Mouse (Mus musculus): ENCODE data around the gene Themis.

Themis gene

DNA sequence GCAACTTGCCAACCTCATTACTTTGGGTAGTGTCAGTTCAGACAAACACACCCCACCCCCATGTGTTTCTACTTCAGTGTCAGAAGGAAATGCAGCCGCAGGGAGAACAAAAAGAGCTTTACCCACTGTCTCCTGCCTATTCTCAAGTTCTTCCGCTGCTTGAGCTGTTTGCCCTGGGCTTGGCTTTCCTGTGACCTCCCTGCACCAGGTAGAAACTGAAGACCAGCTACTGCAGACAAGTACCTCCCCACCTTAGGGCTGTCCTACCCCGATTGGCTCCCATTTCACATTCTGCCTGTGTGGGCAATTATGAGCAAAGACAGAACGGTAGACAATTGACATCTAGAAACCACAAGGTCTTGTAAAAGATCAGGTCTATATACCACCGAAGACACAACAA, at the start of gene Themis:
TSS of gene Themis (plus strand) at position 100 of the 400 bp plus-strand sequence.
- no peak for DNase-seq (ENCODE audit: low spot score)

DNA sequence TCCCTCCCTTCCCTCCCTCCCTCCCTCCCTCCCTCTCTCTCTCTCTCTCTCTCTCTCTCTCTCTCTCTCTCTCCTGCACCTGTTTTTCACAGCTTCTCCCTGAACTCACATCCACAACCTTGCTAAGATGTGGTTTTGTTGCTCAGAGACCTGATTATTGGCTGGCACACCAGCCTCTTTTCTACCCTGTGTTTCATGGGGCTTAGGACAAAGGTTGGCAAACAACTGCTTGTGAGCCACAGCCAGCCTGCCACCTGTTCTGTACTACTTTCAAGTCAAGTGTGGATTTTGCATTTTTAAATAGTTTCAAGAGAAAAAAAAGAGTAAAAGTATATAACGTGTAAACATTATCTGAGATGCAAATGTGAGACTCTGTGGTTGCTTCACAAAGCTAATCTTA, 48.7 kb upstream of the Themis start:
- DNase-seq (ENCODE audit: low spot score), result no peak

DNA sequence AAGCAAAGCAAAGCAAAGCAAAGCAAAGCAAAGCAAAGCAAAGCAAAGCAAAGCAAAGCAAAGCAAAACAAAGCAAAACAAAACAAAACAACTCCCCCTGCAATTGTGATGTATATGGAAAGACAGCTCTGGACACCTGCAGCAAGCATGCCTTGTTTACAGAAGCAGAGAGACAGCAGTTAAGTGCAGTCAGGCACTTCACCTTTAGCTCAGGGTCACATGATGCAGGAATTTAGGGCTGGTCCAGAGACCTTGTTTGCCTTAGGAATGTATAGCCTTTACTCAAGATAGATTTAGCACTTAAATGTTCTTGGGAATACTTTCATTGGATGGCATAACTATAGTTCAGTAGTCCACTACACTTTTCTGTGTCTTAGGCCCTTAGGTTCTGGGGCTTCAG, 32.1 kb upstream of the Themis start:
- DNase-seq (ENCODE audit: low spot score), result no peak

DNA sequence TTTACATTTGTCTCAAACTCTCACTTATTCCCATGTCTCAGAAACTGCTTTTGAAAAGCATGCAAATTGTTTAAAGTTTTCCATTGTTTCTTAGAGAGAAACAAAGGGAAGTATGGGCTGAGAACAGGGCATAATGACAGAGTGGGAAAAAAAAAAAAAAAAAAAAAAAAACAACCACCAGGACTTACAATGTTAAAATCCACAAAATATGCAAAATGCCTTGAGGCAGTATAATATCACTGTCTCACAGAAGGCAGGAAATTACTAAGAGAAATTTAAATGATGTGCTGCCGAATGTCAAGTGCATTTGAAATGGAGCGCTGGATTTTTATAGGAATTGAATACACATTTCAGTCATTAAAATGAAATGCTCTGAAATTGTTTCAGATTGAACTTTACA, 26.3 kb upstream of the Themis start:
- DNase-seq (ENCODE audit: low spot score), result no peak

DNA sequence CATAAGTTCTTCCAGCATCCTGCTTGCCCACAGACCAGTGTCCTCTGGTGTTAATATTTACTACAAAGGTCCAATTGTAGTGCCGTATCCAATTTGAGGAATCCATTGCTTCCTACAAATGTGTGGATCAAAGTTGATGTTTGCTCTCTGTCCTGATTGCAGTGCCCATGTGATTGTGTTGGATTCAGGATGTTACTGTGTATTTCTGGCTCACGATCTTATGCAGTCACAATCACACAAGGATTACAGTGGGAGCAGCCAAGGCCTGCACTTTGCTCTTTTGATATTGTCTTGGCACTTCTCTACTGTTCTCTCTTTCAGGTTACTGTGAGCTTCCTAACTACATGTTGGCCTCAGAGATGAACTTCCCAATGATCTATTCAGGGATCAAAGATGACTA, 20.3 kb upstream of the Themis start:
- no peak for DNase-seq (ENCODE audit: low spot score)

DNA sequence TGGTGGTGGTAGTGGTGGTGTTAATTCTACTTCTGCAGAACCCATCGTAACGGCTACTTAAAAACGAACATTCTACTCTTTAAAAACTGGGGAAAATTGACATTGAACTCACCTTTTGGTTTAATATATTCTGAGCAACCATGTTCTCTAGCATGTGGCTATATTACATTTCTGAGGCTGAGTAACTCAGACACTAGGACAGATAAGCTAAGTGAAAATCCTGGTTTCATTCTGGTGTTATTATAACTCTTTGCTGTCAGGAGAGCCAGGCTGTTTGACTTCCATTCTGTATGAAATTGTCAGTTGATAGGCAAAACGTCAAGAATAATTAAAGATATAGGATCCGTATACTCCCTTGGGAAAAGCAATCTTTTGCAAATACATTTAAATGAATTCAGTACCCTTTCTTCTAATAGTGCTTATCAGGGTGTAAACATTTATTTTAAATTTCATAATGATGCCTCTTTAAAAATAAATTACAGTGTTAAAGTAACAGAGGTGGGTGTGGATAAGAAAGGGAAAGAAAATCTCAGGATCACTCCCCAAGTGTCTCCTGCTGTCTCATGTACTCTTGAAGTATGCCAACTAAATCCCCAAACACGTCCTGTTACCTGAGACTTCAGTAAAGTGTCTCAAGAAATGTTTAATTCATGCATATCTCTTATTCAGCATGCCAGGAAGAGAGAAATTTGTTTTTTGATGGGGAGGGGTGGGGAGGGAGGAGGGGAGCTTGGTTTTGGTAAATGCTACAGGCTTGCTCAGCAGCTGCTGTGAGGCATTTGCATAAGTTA, 18.9 kb upstream of the Themis start:
- DNase-seq (ENCODE audit: low spot score), result no peak

DNA sequence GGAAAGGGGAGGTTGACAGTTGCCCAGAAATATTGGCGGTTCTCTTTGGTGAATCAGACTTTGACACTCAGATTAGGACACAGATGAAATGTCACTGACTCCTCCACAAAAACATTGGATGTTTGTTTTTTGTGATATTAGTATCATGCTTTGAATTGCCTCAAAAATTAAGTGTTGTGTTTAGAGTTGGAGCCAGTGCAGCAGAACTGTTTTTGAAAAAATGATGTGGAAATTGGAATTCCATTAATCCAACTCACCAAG, 18.3 kb upstream of the Themis start:
- DNase-seq (ENCODE audit: low spot score), result no peak

DNA sequence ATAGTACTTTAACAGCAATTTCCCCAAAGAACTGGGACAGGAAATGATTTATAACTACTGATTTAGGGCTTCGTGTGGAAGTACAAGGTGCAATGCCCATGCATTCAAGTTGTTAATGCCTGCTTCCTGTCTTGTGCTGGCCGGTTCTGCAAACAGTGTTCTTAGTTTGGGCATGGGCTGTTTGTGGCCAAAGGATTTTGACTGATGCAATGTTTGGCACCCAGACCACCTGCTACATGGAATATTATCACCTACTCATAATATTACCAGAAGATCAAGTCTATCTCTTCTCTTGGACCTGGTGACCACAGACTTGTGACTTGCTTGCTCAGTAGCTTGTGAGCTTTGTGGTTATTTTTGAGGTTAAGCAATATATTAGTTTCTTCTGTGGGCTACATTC, 16.2 kb upstream of the Themis start:
- DNase-seq (ENCODE audit: low spot score), result no peak

DNA sequence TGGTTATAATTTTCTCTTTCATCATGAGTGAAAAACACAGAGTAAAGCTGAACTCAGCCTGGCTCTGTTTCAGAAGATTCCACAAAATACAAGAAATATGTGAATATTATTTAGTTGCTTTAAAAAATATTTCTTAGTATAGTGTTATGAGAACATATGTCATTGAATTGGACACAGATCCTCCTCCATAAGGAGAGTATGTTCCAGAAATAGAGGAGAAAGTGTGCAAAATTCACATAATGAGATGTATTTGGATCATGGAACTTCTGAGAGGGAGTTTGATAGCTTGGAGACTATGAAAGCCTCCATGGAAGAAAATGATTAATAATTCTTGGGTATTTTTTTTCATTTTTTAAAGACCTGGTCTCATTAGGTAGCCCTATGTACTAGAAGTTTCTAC, 13.4 kb upstream of the Themis start:
- DNase-seq (ENCODE audit: low spot score), result no peak

DNA sequence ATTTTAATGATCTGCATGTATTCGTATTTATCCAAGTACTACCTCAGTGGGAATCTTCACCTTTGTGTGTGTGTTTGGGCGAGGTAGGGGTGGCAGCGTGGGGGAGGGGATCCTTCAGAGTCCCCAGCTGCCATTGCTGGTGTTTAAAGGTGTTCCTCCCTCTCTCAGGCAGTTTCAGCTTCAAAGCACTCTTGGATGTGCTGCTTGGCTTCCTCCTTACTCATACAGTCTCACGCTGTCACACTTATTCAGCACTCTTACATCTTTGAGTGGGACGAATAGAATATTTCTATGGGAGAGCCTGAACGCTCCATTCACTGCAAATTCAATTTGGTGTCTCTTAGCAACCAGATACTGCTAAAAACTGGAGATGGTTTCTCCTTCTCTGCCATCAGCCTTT, 3.0 kb upstream of the Themis start:
- no peak for DNase-seq (ENCODE audit: low spot score)

DNA sequence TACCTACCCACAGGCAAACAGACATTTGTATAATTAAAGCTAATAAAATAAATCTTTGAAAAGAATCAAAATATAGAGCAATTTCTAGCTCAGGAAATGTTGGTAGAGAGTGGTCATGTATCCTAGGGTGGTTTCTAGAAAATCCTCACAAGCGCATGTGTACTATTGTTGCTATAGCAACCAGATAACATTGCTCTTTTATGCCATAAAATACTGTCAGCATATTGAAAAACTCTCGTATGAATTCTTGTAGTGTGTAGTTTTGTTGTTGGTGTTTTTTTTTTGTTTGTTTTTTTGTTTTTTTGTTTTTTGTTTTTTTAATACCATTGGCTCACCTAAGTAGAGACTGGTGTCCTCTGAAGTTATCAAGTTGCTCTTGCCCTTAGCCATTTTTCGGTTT, 5.8 kb downstream of the Themis start:
- no peak for DNase-seq (ENCODE audit: low spot score)

DNA sequence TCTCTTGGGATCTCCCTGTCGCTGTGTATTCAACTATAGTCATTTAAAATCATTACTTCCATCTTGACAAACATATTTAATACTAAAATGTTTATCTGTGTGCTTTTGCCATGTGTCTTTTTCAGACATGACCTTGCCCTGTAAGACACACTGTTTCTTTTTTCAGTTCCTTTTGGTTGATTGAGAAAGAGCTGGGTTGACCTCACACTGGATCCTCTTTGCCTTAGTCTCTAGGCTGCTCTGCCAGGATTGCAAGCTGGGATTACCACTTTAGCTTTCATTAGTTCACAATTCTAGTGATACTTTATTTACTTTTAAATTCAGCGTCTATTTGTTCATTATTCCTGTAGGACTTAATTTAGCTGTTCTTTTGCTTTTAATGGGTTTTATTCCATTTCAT, 7.2 kb downstream of the Themis start:
- DNase-seq (ENCODE audit: low spot score), result peak; percentile 32

DNA sequence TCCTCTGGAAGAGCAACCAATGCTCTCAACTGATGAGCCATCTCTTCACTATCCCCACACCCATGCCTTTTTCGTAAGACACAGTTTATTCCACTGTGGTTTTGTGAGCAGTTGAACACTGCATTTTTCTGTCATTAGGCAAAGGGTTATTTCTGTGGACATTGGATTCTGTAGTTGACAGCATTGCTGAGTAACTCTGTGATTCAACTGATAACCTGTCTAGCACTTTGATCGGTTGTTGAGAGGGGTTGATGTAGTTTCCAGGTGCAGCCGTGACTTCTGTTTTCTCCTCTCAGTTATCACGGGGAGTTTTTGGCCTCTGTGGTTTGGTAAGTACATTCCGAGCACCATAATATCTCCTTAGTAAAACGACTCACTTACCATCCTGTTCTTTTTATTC, 26.8 kb downstream of the Themis start:
- DNase-seq (ENCODE audit: low spot score), result no peak

DNA sequence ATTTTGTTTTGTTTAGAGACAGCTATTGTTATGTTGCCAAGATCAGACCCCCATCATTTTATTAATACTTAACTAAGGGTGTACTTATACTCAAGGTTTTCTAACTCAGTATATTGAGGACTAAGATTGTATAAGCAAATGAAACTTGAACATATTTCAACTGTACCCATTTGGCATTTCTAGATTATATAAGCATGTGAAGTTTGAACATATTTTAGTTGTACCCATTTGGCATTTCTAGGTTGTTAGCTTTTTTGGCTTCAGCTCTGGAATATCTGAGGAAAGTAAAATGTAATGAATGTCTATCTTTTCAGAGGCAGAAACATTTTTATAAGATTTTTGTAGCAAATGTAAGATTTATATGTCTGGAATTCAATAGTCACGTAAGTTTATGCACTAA, 27.9 kb downstream of the Themis start:
- DNase-seq (ENCODE audit: low spot score), result no peak

DNA sequence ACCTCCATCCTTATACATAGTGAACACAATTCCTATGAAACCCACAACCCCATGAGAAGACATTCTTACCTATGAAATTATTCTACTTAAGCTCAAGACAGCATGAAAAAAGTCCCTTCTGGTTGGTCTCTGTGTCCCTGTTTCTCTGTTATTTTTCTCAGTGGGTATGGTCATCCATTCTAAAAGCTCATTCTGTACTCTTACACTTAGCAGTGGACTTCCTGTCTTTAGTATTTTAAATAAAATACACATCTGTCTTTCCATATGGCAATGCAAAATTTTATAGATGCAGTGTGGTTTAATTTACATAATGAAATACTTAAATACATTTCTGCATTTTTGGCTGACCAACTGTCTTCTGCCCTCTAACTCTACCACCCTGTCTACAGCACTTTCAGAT, 30.0 kb downstream of the Themis start:
- DNase-seq (ENCODE audit: low spot score), result no peak

DNA sequence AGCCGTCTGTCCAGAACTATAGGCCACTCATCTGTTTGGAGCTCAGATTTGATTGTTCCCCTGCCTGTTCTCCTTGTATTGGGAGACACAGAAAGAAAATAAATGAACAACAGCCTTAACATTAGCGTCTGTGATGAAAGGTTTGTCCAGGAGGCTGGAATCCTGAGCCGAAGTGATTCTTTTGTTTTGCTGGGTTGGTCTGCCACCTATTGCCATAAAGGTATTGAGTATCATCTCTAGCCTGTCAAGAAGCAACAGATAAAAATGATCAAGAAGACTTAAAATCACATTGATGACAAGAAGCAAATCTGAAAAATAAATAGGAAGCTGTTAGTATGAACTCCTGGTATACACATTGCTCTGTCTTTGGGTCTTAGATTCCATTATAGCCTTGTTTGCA, 53.7 kb downstream of the Themis start:
- DNase-seq (ENCODE audit: low spot score), result no peak

DNA sequence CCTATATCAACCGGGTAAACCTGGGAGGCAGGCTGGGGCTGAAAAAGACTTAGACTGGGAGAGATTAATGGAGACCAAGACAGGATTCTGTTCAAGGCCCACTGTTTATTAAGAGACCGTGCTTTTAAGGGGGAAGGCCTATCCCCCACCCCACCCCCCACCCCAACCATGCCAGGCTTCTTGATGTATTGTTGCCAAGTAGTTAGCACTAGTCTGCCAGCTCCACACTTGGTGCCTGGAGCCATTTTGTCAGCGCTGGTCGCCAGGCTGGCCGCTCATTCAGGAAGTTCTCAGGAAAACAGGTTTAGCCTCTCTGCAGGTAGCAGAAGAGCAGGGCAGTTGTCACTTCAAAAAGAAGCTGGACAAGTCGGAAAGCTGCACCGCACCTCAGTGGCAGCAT, 55.1 kb downstream of the Themis start:
- DNase-seq (ENCODE audit: low spot score), result no peak

DNA sequence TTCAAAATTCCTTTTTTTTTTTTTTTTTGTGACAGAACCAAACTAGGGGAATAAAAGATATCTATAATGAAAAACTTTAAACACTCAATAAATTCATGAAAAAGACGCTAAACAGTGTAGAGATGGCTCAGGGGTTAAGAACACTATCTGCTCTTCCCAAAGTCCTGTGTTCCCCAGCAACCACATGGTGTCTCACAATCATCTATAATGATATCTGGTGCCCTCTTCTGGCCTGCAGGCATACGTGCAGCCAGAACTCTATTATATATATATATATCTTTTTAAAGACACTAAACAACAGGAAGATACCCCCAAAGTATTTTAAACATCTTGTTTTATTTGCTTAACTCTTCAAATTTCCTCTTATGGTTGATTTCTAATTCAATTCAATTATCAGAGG, 62.0 kb downstream of the Themis start:
- peak; percentile 51 for DNase-seq (ENCODE audit: low spot score)

DNA sequence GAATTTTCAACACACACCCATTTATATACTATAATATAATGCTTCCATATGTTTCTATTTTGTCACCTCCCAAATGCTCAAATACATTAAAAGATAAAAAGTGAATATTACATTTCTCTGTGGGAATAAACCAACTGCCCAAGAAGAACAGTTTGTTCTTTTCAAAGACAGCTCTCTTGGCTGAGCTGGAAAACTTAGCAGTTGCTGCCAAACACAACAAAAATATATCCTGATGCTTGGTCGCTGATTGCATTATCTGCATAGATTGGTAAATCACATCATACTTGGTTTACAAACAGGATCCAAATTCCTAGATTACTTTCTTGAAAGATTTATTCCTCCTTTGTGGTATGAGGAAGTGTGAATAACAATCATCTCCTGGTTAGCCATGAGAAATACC, 69.8 kb downstream of the Themis start:
- peak; percentile 19 for DNase-seq (ENCODE audit: low spot score)

DNA sequence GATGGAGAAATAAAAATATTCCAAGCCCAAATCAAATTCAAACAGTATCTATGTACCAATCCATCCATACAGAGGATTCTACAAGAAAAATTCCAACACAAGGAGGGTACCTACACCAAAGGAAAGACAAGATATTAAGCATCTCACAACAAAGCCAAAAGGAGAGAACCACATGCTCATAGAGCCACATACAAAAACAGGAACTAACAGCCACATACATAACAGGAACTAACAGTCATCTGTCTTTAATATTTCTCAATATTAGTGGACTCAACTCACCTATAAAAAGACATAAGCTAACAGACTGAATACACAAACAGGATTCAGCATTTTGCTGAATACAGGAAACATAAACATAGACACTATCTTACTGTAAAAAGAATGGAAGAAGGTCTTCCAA, 78.3 kb downstream of the Themis start:
- no peak for DNase-seq (ENCODE audit: low spot score)

DNA sequence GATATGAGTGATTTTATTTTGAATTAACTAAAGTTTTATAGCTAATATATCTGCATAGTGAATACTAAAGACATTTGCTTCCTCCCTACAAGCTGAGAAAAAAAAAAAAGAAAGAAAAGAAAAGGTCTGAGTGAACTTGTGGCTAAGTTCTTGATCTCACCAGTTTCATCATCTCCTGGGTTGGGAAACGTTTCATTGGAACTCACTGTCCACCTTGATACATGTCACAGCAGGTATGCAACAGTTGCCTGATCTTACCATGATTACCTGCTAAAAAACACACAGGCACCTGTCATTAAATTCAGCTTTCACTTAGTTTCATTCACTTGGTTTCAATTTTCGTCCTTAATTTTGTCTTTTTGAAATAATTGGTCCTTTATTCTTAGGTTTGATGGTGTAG, 85.2 kb downstream of the Themis start:
- DNase-seq (ENCODE audit: low spot score), result no peak

DNA sequence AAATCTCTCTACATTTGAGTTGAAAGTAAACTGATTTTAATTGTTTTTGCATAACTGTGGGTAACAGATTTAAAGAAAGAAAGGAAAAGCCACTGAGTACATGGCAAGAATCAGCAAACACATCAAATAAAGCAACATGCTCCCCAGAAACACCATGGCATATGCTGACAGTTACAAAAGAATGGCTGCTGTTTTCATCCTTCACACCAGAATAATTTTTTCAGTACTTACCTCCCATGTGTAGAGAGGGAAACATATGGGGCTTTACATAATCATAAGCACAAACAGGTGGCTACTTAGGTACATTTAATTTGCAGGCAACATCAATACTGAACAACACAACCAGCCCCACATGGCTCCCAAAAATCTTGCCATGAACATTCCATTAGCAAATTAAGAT, 86.8 kb downstream of the Themis start:
- no peak for DNase-seq (ENCODE audit: low spot score)

DNA sequence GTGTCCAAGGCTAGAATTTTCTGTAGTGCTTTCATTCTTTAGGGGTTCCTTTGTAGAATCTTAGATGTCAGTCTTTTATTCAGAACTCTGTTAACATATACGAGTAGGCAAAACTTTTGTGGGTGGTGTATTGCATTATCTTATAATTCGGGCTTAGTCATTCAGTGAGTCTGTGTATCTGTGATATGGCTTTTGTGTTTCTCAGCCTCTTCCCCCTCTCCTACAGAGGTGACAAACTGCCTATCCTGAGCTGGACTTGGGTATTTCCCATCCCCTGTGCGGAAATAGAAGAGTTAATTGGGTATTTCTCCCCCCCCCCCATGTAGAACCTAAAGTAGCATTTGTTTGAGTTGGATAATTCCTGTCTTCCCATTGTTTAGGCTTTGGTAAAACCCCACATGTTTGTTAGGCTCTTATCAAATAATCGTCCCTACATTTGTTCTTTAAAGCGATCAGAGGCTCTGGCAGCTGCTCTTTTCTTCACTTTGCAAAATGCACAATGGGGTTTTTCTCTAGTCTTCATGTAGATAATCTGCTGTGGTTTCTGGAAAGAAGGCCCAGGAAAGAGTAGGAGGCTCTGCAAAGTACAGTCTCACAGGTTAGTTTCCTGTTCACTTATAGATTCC, 108.7 kb downstream of the Themis start:
- DNase-seq (ENCODE audit: low spot score), result no peak

DNA sequence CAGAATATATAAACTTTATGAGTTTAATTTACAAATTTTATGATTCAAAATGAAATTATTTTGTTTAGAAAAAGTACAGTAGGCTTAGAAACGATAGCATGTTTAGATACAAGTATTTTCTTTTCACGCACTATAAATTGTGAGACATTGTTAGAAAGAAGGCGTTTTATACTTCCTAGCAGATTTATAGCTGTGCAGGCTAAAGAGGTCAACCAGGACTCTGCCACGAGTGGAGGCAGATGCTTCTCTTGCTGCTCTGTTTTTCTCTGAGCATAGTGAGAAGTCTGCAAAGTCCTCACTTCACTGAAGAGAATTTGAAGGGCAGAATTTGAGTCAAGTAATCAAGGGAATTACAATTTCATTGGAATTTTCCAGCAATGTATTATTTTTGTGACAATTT, 131.3 kb downstream of the Themis start:
- DNase-seq (ENCODE audit: low spot score), result no peak
